Mouse (Mus musculus) small intestine, adult 2 months (tissue): Measurements from ENCODE around the gene Krt16. TPM values are rescaled to one million over a fixed set of nuclear protein-coding genes. Genes with fewer than 3 reads are reported as not detected.

Experiments used
- H3K27ac ChIP-seq: fragments of 200-500 bp; 2 replicates; pipeline ENCODE4 v1.5.1; 2012; ENCODE audit warnings: low read depth, low read length, control low read depth, inconsistent platforms; ENCODE audit not compliant: insufficient read depth
- H3K27me3 ChIP-seq: fragments of 200-500 bp; 2 replicates; pipeline ENCODE4 v1.6.1; 2012; ENCODE audit warnings: mild to moderate bottlenecking, moderate library complexity, low read length, inconsistent platforms; ENCODE audit not compliant: control insufficient read depth, insufficient read depth
- H3K36me3 ChIP-seq: fragments of 200-500 bp; 2 replicates; pipeline ENCODE4 v1.6.1; 2012; ENCODE audit warnings: mild to moderate bottlenecking, low read length, control low read depth, inconsistent platforms; ENCODE audit not compliant: control insufficient read depth, insufficient read depth
- H3K4me1 ChIP-seq: fragments of 200-500 bp; 2 replicates; pipeline ENCODE4 v1.6.1; 2012; ENCODE audit warnings: low read length, inconsistent platforms, mixed read lengths; ENCODE audit not compliant: control insufficient read depth, insufficient read depth, insufficient read length
- H3K4me3 ChIP-seq: fragments of 200-500 bp; 2 replicates; pipeline ENCODE4 v1.5.1; 2012; ENCODE audit warnings: low read depth, mild to moderate bottlenecking, control low read depth, inconsistent platforms, low read length, moderate library complexity
- CTCF ChIP-seq: fragments of 200-500 bp; IDR thresholded peaks from 2 replicates; pipeline ENCODE4 v1.5.1; 2012; ENCODE audit warnings: low read depth, mild to moderate bottlenecking, control low read depth, inconsistent platforms, low read length, moderate library complexity, mixed read lengths; ENCODE audit not compliant: insufficient replicate concordance, insufficient read length; ENCODE audit errors: extremely low read depth
- POLR2A ChIP-seq: fragments of 200-500 bp; IDR thresholded peaks from 2 replicates; pipeline ENCODE4 v1.6.1; 2012; ENCODE audit warnings: low read depth, mild to moderate bottlenecking, control low read depth, inconsistent platforms, low read length, moderate library complexity
- WGBS: fragments of 180-500 bp; shearing (Covaris S2); methylation state at CpG from one replicate; pipeline ENCODE4 v1.1.7; 2018; 5-methylcytosine and 5-hydroxymethylcytosine counted together
- polyA plus RNA-seq: library from polyadenylated mRNA; depleted of rRNA; stranded (reverse); fragments of >200 nt; gene quantifications from 2 replicates; pipeline ENCODE4 v1.2.3, GENCODE M21; 2012; rRNA removed

Krt16 gene
- 0.08 TPM in 1 of 2 replicates, not detected in the other for polyA plus RNA-seq

DNA sequence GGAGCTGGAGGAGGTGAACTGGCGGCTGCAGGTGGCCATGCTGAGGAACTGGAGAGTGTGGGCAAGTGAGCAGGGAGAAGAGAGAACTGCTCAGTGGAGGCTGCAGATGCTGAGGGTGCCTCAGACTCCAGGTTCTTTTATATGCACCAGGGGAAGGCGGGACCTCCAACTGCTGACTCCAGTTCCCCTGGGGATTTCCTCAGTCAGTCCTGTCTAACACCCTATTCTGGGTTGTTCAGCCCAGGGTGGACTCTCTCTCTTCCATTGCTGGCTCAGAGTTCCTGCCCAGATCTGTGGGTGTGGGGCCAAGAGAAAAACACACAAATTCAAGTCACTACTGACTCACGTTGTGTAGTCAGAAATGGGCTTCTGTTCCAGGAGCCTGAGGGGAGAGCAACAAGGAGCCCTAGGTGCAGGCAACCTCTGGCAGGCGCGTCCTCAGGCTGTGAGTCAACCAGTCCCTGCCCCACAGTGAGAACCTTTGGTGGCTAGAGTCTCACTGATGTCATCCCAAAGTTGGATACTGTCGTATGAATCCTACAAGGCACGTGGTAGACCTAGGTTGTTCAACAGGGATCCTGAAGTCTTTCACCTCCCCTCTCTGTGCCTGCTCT, at the start of gene Krt16:
Krt16 (minus strand) TSS at position 51 of the 614 bp plus-strand sequence.
- H3K36me3 ChIP-seq: no peaks in the 10 kb centered on the region
- TF ChIP-seq CTCF (no peak), POLR2A (no peak)

DNA sequence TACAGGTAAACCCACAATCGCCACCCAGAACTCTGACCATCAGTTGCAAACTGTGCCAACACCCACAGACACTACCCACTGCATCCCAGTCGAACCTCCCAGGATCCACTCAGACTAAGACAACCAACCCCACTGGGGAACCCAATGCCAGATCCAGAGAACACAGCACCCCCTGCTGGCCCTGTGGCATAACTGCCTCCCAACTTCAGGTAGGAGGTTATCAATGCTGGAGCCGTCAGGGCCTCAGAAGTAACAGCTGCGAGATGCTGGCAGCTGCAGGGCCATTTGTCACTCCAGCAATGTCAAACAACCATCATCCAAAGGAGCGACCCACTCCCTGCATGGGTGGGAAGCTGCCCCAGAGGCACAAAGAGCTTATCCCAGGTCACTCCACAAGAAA, 49.1 kb upstream of the Krt16 start:
- H3K4me1 ChIP-seq: peaks cover 5% of the 10 kb centered on the region
- H3K4me3 ChIP-seq: no peak overlapping the region
- no peaks in the 10 kb centered on the region for H3K27me3 ChIP-seq
- WGBS: 29% methylated on average over 5 of the region's 5 CpGs
- TF ChIP-seq CTCF (peak; percentile 68; the same call in 1 of the 2 replicates), POLR2A (no peak)
- H3K36me3 ChIP-seq: no peaks in the 10 kb centered on the region
- no peak overlapping the region for H3K27ac ChIP-seq

More for the DNA sequence above, at the start of gene Krt16:
- no peaks in the 10 kb centered on the region for H3K4me1 ChIP-seq
- no peak within 1 kb of the TSS for H3K4me3 ChIP-seq
- no peak within 1 kb of the TSS for H3K27ac ChIP-seq
- no peaks in the 10 kb centered on the region for H3K27me3 ChIP-seq
- 85% methylated on average over 7 of the region's 7 CpGs for WGBS

DNA sequence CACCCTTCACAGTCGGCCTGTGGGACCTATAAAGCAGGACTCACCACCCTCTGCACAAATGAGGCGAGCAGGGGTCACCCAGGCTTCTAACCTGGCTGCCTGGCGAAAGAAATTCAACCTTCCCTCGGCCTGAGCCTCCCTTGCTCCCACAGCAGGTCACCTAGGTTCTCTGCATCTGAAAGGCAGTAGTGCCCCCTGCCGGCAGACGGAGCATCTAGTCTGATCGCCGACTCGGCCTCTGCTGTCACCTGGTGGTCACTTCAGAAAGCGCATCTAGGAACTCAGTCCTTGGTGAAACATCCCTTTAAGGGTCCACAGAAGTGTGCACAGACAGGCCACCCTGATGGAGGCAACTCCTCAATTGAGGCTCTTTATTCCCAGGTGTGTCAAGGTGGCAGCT, 46.6 kb upstream of the Krt16 start:
- peaks cover 6% of the 10 kb centered on the region for H3K4me1 ChIP-seq
- peak; percentile 100 for TF ChIP-seq CTCF
- no peak for TF ChIP-seq POLR2A
- 4% methylated on average over 10 of the region's 10 CpGs for WGBS
- H3K27me3 ChIP-seq: no peaks in the 10 kb centered on the region
- H3K4me3 ChIP-seq: no peak overlapping the region
- no peak overlapping the region for H3K27ac ChIP-seq
- no peaks in the 10 kb centered on the region for H3K36me3 ChIP-seq

GRCm38 (mm10) chr11:100292884-100293283, 44.2 kb upstream of the Krt16 start:
- Histone ChIP-seq H3K27me3 (no peaks in the 10 kb centered on the region), H3K36me3 (no peaks in the 10 kb centered on the region), H3K27ac (no peak overlapping the region), H3K4me3 (no peak overlapping the region), H3K4me1 (peaks cover 24% of the 10 kb centered on the region)
- TF ChIP-seq CTCF (no peak), POLR2A (no peak)
- 88% methylated on average over 6 of the region's 6 CpGs for WGBS

DNA sequence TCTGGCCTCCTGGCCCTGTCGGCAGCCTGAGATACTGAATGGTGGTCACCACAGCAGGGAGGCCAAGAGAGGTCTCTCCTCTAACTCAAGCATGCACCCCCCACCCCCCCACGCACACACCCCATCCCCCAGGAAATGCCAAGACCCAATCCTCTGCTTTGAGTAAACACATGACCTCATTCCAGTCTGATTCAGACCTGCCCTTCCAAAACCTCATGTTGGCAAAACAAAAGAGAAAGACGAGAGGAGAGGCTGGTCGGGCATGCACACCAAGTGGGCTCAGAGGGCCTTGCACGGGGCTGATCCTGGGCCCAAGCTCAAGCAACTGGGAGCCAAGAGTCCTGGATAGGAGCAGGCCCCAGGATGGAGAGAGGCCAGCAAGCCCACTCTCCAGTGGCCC, 41.5 kb upstream of the Krt16 start:
- Histone ChIP-seq H3K4me1 (peaks cover 43% of the 10 kb centered on the region), H3K27ac (peak overlapping the region; percentile 99; the same call in 1 of the 2 replicates), H3K4me3 (no peak overlapping the region), H3K27me3 (no peaks in the 10 kb centered on the region), H3K36me3 (no peaks in the 10 kb centered on the region)
- WGBS: 32% methylated on average over 5 of the region's 5 CpGs
- TF ChIP-seq POLR2A: no peak
- no peak for TF ChIP-seq CTCF

DNA sequence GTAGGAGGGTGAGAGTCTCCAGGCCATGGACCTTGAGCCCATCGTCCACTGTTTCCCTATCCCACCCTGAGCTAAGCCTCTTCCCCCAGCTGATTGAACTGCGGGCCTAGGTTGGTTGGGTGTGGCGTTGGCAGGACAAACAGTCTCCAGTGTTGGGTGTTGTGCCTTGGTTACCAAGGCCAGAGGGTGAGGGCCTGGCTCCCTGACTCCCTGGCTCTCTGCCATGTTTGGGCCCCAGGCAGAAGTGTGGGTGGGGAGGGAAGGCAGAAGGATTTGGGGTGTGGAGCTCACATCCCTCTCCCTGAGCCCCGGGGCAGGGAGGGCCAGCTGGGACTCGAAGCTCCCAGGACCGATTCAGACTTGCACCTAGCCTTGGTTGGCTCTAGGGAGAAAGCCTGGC, 40.2 kb upstream of the Krt16 start:
- Histone ChIP-seq H3K4me1 (peaks cover 52% of the 10 kb centered on the region), H3K36me3 (no peaks in the 10 kb centered on the region), H3K27me3 (no peaks in the 10 kb centered on the region), H3K4me3 (peak overlapping the region; percentile 53), H3K27ac (peak overlapping the region; percentile 99)
- TF ChIP-seq CTCF (no peak), POLR2A (0 out of 2 replicates have a peak, but pooled peaks have one; percentile 48)
- whole genome bisulfite sequencing: 20% methylated on average over 6 of the region's 6 CpGs

DNA sequence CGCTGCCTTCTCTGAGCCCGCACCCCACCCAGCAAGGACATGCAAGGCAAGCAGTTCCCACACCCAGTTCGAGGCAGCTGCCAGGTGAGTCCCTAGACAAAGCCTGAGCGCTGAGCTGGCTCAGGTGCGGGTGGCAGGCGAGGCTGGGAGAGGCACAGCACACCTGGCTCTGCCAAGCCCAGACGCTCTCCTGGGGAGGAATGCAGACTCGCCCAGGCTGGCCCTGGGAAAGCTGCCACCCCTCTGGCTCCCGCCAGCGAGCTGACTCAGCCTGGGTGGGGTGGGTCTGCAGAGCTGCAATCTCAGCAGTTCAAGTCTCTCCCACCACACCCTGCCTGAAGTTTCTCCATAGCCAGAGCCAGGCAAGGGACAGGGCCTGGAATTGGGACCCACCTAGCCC, 38.3 kb upstream of the Krt16 start:
- peaks cover 58% of the 10 kb centered on the region for H3K4me1 ChIP-seq
- no peaks in the 10 kb centered on the region for H3K27me3 ChIP-seq
- 20% methylated on average over 10 of the region's 10 CpGs for WGBS
- no peak for TF ChIP-seq CTCF
- H3K27ac ChIP-seq: peak overlapping the region; percentile 100
- H3K36me3 ChIP-seq: no peaks in the 10 kb centered on the region
- no peak overlapping the region for H3K4me3 ChIP-seq

GRCm38 (mm10) chr11:100284988-100285387, 36.3 kb upstream of the Krt16 start:
- no peaks in the 10 kb centered on the region for H3K27me3 ChIP-seq
- H3K4me1 ChIP-seq: peaks cover 54% of the 10 kb centered on the region
- peak overlapping the region; percentile 100 for H3K27ac ChIP-seq
- H3K36me3 ChIP-seq: no peaks in the 10 kb centered on the region
- 47% methylated on average over 4 of the region's 4 CpGs for WGBS
- no peak overlapping the region for H3K4me3 ChIP-seq
- no peak for TF ChIP-seq POLR2A
- TF ChIP-seq CTCF: no peak
